Comparison of ENCODE assay signal across 10 mouse cellular contexts in the genomic region with DNA sequence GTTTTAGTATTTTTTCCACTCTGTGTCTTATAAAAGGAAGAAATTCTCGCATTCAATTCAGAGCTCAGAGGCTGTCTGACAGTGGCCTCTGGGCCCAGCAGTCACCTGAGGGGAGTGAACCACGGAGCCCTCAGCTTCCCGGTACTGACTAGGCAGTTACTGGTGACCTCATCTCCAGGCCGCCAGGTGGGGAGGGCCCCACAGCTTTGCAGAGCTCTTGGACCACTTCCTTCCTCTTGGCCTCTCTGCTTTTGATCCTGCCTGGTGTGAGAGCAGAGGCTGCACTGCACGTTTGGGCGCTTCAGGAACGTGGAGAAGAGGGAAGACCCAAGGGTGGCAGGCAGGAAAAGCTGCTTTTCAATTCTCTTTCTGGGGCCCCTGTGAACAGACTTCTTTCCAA. TPM values are rescaled to one million over a fixed set of nuclear protein-coding genes. Genes with fewer than 3 reads are reported as not detected.
A peak's percentile ranks its signal among the peaks of the same experiment; 100 is the strongest.
DNase-seq lines count a peak whose midpoint lies in the region; ATAC-seq and TF ChIP-seq lines count a peak whose summit lies in the region.
"Had no signal": no experiment of that assay in that cellular context is flagged by ENCODE, and none has a peak within 500 bp of the region (broad histone marks: within the 10 kb centered on the region; RNA-seq: fewer than 3 reads in every experiment).

No protein-coding gene starts in this region.

- no peaks in the 10 kb centered on the region for H3K9me3 ChIP-seq in hindbrain, embryonic 12.5 days (replicated peaks)
- no peaks in the 10 kb centered on the region for H3K9me3 ChIP-seq in hindbrain, embryonic 14.5 days (ENCODE audit: control insufficient read depth, low read length)
- no peaks in the 10 kb centered on the region for H3K9me3 ChIP-seq in lung, embryonic 14.5 days (ENCODE audit: low read depth, low read length)

- no peak for DNase-seq in hindbrain, embryonic 14.5 days (ENCODE audit: low spot score)
- peak; percentile 46 for DNase-seq in lung, embryonic 14.5 days
- peak; percentile 57 to 69 for DNase-seq in thymus, adult 18-20 months
- no peak for DNase-seq in left cerebral cortex, postnatal 25 days (ENCODE audit: low spot score in 2 of 2)
- DNase-seq in layer of hippocampus, adult 11-12 months (ENCODE audit: low spot score) = no peak
- no peak for DNase-seq in layer of hippocampus, adult 8-10 months (ENCODE audit: low spot score in 2 of 2)

- peaks cover 7% of the 10 kb centered on the region for H3K4me1 ChIP-seq in hindbrain, embryonic 12.5 days
- no peaks in the 10 kb centered on the region for H3K4me1 ChIP-seq in hindbrain, embryonic 14.5 days (replicated peaks; ENCODE audit: control insufficient read depth, insufficient read depth, low read length)
- H3K4me1 ChIP-seq in lung, embryonic 14.5 days (ENCODE audit: insufficient read depth) = peaks cover 5% of the 10 kb centered on the region; the same call in 1 of the 2 replicates

- H3K27me3 ChIP-seq in hindbrain, embryonic 12.5 days = no peaks in the 10 kb centered on the region
- H3K27me3 ChIP-seq in hindbrain, embryonic 14.5 days (ENCODE audit: control insufficient read depth, insufficient read depth, low read length) = no peaks in the 10 kb centered on the region
- H3K27me3 ChIP-seq in lung, embryonic 14.5 days (ENCODE audit: insufficient read depth, low read length) = no peaks in the 10 kb centered on the region
- H3K27me3 ChIP-seq: Patski had no signal

- H3K9ac ChIP-seq in hindbrain, embryonic 12.5 days = no peak overlapping the region
- no peak overlapping the region for H3K9ac ChIP-seq in hindbrain, embryonic 14.5 days
- H3K9ac ChIP-seq in lung, embryonic 14.5 days = no peak overlapping the region

- no peak overlapping the region for H3K4me3 ChIP-seq in hindbrain, embryonic 12.5 days
- H3K4me3 ChIP-seq in hindbrain, embryonic 14.5 days (replicated peaks; ENCODE audit: low read length) = no peak overlapping the region
- no peak overlapping the region for H3K4me3 ChIP-seq in lung, embryonic 14.5 days (ENCODE audit: low read depth, low read length)
- H3K4me3 ChIP-seq: heart, adult 2 months had no signal

- ATAC-seq in hindbrain, embryonic 12.5 days (ENCODE audit: low FRiP score) = no peak
- ATAC-seq in hindbrain, embryonic 14.5 days (ENCODE audit: low FRiP score) = no peak
- peak; percentile 89 for ATAC-seq in common myeloid progenitor, adult 5-6 weeks (replicated peaks; ENCODE audit: low read depth, poor library complexity, severe bottlenecking)
- ATAC-seq in lung, embryonic 14.5 days (ENCODE audit: insufficient read depth) = peak; percentile 85
- ATAC-seq: Patski had no signal

- no peak for TF ChIP-seq CTCF in lung, embryonic 14.5 days (IDR thresholded peaks at IDR 0.05; ENCODE audit: low read depth)

- intact Hi-C loops in left cerebral cortex, postnatal 25 days (cut with DNase I) = no loop called here

- H3K4me2 ChIP-seq in hindbrain, embryonic 12.5 days (replicated peaks) = 0 out of 2 replicates have a peak overlapping the region, but pooled peaks have one; percentile 6
- H3K4me2 ChIP-seq in hindbrain, embryonic 14.5 days (replicated peaks) = no peak overlapping the region
- no peak overlapping the region for H3K4me2 ChIP-seq in lung, embryonic 14.5 days

- H3K27ac ChIP-seq in hindbrain, embryonic 12.5 days = no peak overlapping the region
- no peak overlapping the region for H3K27ac ChIP-seq in hindbrain, embryonic 14.5 days
- peak overlapping the region; percentile 14; the same call in 1 of the 2 replicates for H3K27ac ChIP-seq in lung, embryonic 14.5 days (ENCODE audit: low read depth)
- H3K27ac ChIP-seq: heart, adult 2 months had no signal

- H3K36me3 ChIP-seq in hindbrain, embryonic 12.5 days = no peaks in the 10 kb centered on the region
- no peaks in the 10 kb centered on the region for H3K36me3 ChIP-seq in hindbrain, embryonic 14.5 days (replicated peaks; ENCODE audit: control insufficient read depth, insufficient read depth)
- H3K36me3 ChIP-seq in lung, embryonic 14.5 days (ENCODE audit: insufficient read depth) = no peaks in the 10 kb centered on the region

- WGBS in hindbrain, embryonic 12.5 days = 25% methylated on average over 7 of the region's 7 CpGs
- 31% methylated on average over 7 of the region's 7 CpGs for WGBS in hindbrain, embryonic 14.5 days
- WGBS in lung, embryonic 14.5 days = 18% methylated on average over 7 of the region's 7 CpGs

RNA-seq across cellular contexts. Expression of gene Gpr171, which starts 20.7 kb away (rescaled TPM):
- polyA plus RNA-seq in hindbrain, embryonic 12.5 days (2016; fragmentation: Nextera tagmentation; extraction: Ambion mirVana) = 1.6 and 1.7 TPM in 2 replicates
- 0.81 and 1.3 TPM in 2 replicates for polyA plus RNA-seq in hindbrain, embryonic 14.5 days (2014; fragmentation: Nextera tagmentation; extraction: Ambion mirVana)
- total RNA-seq in common myeloid progenitor, adult 5-6 weeks (2017) = 55.6 and 57.4 TPM in 2 replicates
- polyA plus RNA-seq in lung, embryonic 14.5 days (2014; fragmentation: Nextera tagmentation; extraction: Ambion mirVana) = 0.80 and 0.84 TPM in 2 replicates
- total RNA-seq in left cerebral cortex, postnatal 25 days (2021) = not detected
- not detected for total RNA-seq in layer of hippocampus, adult 8-10 months (2022)
- polyA plus RNA-seq: Patski had no signal

Comparison
In these comparisons a context has a peak if more than half of its experiments do, and no peak if none do; other contexts are left out.
1. ATAC-seq: peak in common myeloid progenitor, adult 5-6 weeks (single experiment) and lung, embryonic 14.5 days (single experiment); none in hindbrain, embryonic 12.5 days (single experiment) and hindbrain, embryonic 14.5 days (single experiment).
2. DNase-seq: peak in lung, embryonic 14.5 days (single experiment) and thymus, adult 18-20 months (2 of 2); none in hindbrain, embryonic 14.5 days (single experiment), left cerebral cortex, postnatal 25 days (0 of 2), layer of hippocampus, adult 11-12 months (single experiment) and layer of hippocampus, adult 8-10 months (0 of 2).
3. RNA of gene Gpr171, which starts 20.7 kb away (total RNA-seq): 55.6 to 57.4 TPM in common myeloid progenitor, adult 5-6 weeks; not detected in left cerebral cortex, postnatal 25 days and not detected in layer of hippocampus, adult 8-10 months; every median in the first group is over 10 times any median in the second.